Mouse (Mus musculus) brain, adult 10 weeks (tissue): ENCODE data around the gene Tgm2. TPM values are rescaled to one million over a fixed set of nuclear protein-coding genes. Genes with fewer than 3 reads are reported as not detected.

Experiments
- polyA plus RNA-seq: library from polyadenylated mRNA; stranded (reverse); fragments of 350-450 nt; fragmentation: Illumina TruSeq; extraction: RNeasy Lipid Tissue Mini Kit (QIAGEN cat#74804); gene quantifications from one replicate; pipeline ENCODE4 v1.2.3, GENCODE M21; 2015; ENCODE audit warnings: low read depth, low replicate concordance

Tgm2 gene
- polyA plus RNA-seq, result 9.7 TPM

DNA sequence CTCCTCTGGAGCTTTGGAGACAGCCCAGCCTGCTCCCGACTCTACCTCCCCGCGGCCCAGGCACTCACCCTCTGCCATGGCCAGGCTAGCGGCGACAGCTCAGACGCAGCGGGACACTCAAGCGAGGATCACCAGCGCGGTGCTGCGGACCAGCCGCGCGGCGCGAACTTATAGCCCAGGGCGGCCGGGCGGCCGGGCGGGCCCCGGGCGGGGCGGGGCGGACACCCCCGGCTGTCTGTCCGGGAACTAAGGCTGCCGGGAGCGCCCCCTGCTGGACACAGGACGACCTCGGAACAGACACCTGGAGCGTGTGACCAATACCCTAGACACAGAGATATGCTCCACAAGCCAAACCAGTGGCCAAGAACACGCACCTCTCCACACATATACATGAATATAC, at the start of gene Tgm2:
Gene Tgm2 (minus strand): TSS at position 214 of the 400 bp plus-strand sequence.

Other genes with a start within 250 kb of the Tgm2 start
- 78.0 TPM for gene Vstm2l, start 231.8 kb downstream of the Tgm2 start, polyA plus RNA-seq
- gene Tti1, start 118.0 kb downstream of the Tgm2 start, polyA plus RNA-seq, result 12.2 TPM
- 15.0 TPM for gene Rprd1b, start 117.9 kb downstream of the Tgm2 start, polyA plus RNA-seq
- gene D630003M21Rik, start 82.8 kb upstream of the Tgm2 start, polyA plus RNA-seq, result 3.4 TPM
- gene Bpi, start 111.7 kb upstream of the Tgm2 start, polyA plus RNA-seq, result not detected
- 5.7 TPM for gene Lbp, start 160.1 kb upstream of the Tgm2 start, polyA plus RNA-seq
- gene Snhg11, start 229.2 kb upstream of the Tgm2 start, polyA plus RNA-seq, result 707 TPM